Mouse (Mus musculus): ENCODE data around the gene Kndc1. TPM values are rescaled to one million over a fixed set of nuclear protein-coding genes. Genes with fewer than 3 reads are reported as not detected.

The Kndc1 gene
- total RNA-seq, 2 experiments from 2014 or later = not detected

- DNase-seq = no peak
- intact Hi-C loops (cut with DNase I) = no loop called here
These were observed 51.5 kb downstream of the Kndc1 start for GRCm38 (mm10) chr7:139946032-139946431.

DNA sequence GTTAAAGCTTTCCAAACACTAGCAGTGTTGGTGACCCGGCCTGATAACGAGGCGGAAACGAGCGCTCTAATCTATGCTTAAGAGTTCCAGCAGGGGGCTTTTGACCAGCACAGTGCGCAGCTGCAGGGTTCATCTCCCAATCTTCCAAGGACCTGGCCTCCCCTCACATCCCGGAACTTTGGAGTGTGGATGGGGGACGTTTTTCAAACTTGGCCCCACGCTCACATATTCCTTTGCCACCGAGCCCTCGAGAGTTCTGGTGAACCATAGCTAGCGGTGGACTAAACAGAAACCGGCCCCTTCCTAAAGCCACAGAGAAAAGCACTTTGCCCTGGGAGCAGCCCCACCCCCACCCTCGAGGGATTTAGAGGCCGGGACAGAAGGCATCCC is 55.4 kb downstream of the Kndc1 start:
- intact Hi-C loops (cut with DNase I) = no loop called here
- DNase-seq = peak; percentile 27 to 30

DNA sequence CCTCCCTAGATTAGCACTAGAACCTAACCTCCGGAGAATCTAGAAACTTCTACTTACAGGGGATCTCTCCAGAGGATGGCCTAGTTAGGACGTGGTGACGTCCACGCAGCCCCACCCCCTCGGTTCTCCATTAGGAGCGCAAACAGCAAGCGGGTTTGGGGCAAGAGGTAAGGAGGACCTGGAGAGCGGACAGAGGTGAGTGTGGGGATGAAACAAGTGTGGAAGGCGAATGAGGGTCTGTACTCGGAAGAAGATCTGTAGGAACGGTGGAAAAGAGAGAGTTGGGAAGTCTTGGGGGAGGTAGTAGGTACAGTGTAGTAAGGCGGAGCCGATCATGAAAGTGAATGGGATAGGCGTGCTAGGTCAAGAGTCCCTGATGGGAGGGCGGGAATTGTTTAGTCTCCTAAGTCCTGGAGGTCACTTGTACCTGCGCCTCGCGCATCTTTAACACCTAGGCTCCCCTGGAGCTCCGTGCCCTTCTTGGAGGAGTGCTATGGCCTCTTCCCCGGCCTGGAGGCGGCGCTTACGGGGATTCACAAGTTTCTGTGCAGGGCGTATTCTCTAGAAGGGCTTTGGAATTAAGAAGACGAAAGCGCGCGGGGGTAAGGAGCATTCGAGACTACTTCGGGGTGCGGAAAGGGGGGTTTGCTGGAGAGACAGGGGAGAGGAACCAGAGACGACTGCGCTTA is 55.9 kb downstream of the Kndc1 start:
- peak; percentile 19 to 32 for DNase-seq
- intact Hi-C loops (cut with DNase I) = no loop called here

DNA sequence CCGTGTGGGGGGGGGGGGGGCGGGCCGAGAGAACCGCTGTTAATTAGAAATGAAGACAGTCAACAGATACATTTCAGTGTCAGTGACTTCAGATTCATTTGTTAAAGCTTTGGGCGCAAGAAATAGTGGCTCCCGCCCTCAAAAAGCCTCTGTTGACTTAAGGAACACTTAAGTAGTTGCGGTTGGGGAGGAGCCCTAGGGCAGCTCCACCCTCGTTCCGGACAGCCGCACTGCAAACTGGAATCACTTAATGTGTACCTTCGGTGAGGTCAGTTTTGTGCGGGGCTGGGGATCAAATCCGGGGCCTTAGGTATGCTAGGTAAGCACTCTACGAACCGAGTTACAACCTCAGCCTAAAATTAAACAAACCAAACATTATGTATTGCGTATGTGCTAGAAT is 56.6 kb downstream of the Kndc1 start:
- intact Hi-C loops (cut with DNase I) = no loop called here
- DNase-seq = no peak

DNA sequence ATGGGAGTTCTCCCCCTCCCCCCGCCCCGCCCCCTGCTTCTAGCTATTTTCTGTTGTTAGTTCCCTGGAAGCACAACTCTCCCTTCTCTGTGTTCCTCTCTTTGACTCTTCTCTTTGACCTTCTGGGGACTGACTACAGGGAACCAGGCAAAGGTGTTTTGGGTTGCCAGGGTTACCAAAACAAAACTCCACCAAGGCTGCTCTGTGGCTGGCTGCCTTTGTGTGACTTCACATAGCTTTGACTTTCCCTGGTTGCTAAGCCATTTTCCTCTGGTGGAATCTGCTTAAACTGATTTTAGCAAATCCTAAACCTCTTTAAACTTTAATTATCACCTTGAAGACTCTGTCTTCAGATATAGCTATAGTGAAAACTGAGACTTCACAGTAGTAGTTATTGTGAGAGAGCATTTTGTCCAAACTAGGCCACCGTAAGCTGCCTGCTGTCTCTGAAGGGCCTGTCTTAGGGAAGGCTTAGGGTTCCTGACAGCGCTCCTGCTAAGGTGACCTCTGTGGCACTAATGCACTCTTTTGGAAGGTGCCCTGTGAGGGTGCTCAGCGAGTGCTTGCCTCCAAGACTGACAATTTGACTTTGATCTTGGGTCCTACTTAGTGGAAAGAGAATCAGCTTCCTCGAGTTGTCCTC is 57.6 kb downstream of the Kndc1 start:
- intact Hi-C loops (cut with DNase I) = no loop called here
- DNase-seq = no peak

DNA sequence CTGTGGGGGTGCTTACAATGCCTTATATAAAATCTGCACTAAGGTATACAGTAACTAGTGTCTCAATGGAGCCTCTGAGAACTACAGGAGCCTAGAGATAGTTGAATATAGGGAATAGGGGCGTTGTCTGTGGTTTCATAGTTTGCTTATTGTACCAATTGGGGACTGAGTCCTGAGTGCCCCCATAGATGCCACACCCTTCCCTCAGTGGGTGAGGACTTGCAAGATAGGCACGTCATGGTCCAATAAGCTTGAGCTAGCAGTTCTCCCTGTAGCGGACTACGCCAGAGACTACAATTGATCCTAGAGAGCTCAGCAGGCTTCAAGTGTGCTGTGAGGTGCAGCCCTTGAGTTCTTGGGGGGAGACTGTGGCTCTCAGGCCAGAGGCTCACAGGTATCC is 61.0 kb downstream of the Kndc1 start:
- intact Hi-C loops (cut with DNase I) = no loop called here

GRCm38 (mm10) chr7:139956658-139957057 is 62.2 kb downstream of the Kndc1 start:
- intact Hi-C loops (cut with DNase I) = no loop called here
- no peak for DNase-seq

More for the DNA sequence above, 61.0 kb downstream of the Kndc1 start:
- no peak for DNase-seq

GRCm38 (mm10) chr7:139957437-139957836 is 62.9 kb downstream of the Kndc1 start:
- DNase-seq = no peak
- intact Hi-C loops (cut with DNase I) = no loop called here

GRCm38 (mm10) chr7:139957958-139958357 is 63.5 kb downstream of the Kndc1 start:
- DNase-seq = no peak
- intact Hi-C loops (cut with DNase I) = no loop called here

- DNase-seq = no peak
- intact Hi-C loops (cut with DNase I) = no loop called here
These were observed 66.6 kb downstream of the Kndc1 start for GRCm38 (mm10) chr7:139961141-139961540.

GRCm38 (mm10) chr7:139963814-139964213 is 69.3 kb downstream of the Kndc1 start:
- intact Hi-C loops (cut with DNase I) = no loop called here
- no peak for DNase-seq

- no peak for DNase-seq
- intact Hi-C loops (cut with DNase I) = no loop called here
These were observed 72.7 kb downstream of the Kndc1 start for GRCm38 (mm10) chr7:139967175-139967574.

DNA sequence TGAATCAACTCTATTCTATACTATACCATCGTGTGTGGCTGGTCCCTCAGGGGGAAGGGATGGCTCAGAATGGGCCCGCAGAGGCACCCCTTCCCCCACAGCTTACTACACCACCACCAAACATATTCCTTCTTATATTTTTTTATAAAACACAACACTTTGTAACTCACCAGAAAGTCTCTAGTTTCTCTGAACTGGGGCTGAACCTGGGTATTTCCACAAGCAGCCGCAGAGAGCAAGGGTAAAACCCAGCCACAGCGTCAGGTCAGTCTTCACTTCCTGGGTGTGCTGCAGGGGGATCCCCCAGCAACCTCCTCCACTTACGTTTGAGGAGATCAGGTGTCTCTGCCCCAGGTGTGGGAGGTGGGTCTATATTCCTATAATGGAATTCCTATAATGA is 73.9 kb downstream of the Kndc1 start:
- DNase-seq = no peak
- intact Hi-C loops (cut with DNase I) = loop anchor here (2.0 kb wide), 1 partner anchor 26 kb away; no protein-coding TSS in a partner anchor

DNA sequence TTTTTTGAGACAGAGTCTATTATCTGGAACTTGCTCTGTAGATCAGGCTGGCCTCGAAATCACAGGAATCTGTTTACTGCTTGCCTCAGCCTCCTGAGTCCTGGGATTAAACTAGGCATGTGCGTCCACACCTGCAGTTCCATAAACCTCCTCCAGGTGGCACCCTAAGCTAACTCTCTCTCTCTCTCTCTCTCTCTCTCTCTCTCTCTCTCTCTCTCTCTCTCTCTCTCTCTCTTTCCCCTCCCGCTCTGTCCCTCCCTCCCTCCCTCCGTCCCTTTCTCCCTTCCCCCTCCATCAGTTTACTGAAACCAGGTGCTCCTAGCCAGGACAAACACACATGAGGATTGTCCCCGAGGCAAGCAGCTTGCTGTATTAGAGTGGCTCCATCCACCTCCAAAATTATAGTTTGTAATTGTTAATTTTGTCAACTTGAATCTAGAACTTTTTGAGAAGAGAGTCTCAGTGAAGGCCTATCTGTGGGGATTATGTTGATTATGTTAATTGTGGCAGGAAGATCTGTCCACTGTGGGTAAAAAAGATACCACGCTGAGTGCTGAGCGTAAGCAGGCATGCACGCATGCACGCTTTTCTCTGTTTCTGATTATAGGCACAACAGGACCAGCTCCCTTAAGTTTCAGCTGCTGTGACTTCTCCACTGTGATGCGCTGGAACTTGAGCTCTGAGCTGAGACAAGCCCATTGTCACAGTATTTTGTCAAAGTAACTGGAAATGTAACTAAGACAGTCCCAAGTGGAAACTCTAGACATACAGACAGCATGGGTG is 75.0 kb downstream of the Kndc1 start:
- DNase-seq = peak; percentile 69 to 71
- intact Hi-C loops (cut with DNase I) = loop anchor here (2.0 kb wide), 2 partner anchors 25 to 93 kb away; no protein-coding TSS in a partner anchor

DNA sequence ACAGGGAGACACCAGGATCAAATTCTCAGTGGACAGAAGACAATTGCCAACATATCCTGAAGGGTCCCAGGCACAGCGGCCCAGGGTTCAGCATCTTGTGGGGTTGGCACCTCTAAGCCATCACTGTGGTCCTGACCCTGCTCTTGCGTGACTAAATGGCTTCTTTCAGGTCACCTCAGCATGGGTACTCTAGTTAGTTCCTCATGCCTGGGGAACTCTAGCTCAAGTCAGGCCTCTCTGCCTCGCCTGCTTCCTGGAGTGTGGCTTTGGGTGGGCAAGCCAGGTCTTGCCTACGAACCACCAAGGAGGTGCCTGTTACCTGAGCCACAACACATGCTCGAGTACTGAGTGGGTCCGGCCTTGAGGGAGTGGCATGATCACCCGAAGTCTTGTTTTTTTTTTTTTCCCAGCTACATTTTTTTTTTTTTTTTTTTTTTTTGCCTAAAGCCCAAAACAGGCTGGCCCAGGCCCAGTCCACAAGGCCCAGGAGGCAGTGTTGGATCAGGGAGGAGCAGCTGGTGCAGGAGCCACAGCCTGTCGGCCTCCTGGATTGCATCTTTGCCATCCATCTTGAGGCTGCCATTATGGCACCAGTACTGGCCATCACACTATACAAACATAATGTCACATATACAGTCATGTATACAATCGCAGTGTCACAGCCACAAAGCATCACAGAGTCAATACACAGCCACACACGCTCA is 75.9 kb downstream of the Kndc1 start:
- intact Hi-C loops (cut with DNase I) = loop anchor here (2.0 kb wide), 1 partner anchor 92 kb away; no protein-coding TSS in a partner anchor
- DNase-seq = no peak

GRCm38 (mm10) chr7:139970979-139971378 is 76.5 kb downstream of the Kndc1 start:
- intact Hi-C loops (cut with DNase I) = loop anchor here (2.0 kb wide), 1 partner anchor 92 kb away; no protein-coding TSS in a partner anchor
- DNase-seq = no peak

DNA sequence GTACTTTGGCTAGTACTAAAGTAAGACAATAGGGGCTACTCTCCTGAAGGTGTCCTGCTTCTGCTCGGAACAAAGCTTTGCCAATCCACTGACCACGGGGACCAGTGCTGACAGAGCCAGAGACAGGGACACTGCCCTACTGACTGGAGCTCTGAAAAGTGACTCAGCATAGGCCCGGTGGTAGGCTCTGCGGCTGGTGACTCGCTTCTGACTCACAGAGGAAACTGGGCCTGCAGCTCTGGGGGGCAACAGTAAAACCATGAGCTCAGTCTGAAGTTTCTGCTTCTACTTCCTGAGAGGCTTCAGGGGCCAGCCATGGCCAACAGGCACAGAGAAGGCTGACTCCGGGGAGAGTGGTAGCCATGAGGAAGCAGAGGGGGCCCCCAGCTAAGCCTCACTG is 76.9 kb downstream of the Kndc1 start:
- intact Hi-C loops (cut with DNase I) = loop anchor here (2.0 kb wide), 1 partner anchor 91 kb away; no protein-coding TSS in a partner anchor

DNA sequence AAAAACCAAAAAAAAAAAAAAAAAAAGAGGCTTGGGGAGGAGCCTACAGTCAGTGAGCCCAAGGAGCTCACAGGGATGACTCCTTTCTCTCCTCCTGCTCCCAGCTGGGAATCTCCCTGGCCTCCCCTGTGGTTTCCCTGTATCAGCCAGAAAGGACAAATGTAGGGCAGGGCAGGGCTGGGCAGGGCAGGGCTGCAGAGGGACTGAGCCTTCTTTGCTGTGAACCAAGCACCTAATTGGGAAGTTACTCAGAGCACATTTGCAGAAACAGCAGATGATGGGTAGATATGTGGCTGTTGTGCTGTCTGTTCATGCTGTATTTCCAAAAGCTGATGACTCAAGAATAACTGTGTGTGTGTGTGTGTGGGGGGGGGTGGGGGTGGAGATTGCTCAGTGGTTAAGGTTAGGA is 78.4 kb downstream of the Kndc1 start:
- no peak for DNase-seq
- intact Hi-C loops (cut with DNase I) = no loop called here

More for the DNA sequence above, 76.9 kb downstream of the Kndc1 start:
- DNase-seq = no peak

DNA sequence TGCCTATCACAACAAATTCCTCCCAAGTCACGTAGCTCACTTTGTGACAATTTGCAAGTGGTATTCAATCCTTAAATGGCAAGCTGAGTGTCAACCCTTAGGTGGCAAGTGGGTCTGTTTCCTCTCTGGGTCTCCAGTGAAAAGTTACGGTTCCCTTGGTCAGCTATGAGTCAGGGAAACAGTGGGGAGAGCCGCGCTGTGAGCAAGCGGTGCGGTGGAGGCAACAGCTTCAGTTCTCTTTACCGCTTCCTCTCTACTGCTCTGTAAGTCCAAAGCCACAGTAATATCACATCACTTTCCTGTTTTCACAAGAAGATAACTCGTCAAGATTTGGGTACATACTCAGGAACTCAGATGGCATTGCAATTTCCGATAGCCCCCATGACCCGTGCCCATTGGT is 79.8 kb downstream of the Kndc1 start:
- no peak for DNase-seq
- intact Hi-C loops (cut with DNase I) = no loop called here

DNA sequence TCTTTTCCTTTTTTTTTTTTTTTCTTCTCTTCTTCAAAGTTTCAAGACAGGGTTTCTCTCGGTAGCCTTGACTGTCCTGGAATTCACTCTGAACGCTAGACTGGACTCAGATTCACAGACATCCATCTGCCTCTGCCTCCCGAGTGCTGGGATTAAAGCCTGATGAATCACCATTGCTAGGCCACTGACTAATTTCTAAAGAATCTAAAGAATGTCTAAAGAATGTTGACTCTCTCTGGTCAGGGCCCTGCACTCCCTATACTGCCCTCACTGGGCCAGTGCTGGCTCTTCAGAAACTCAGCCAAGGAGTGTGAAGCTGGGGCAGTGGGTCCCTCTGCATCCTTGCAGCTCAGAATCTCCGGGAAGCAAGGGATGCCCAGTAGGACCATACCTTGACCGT is 81.0 kb downstream of the Kndc1 start:
- no peak for DNase-seq
- intact Hi-C loops (cut with DNase I) = loop anchor here (5.0 kb wide), 1 partner anchor 167 kb away; no protein-coding TSS in a partner anchor

Data from gastrocnemius, postnatal 36 days (tissue).